Mouse (Mus musculus) hindbrain, embryonic 15.5 days (tissue): Measurements from ENCODE around the gene Ngef. TPM values are rescaled to one million over a fixed set of nuclear protein-coding genes. Genes with fewer than 3 reads are reported as not detected.

Experiments
- ATAC-seq: fragments of 200-750 bp; cut with Nextera tagmentation; 2 replicates; pipeline ENCODE4 v1.8.0; 2017; ENCODE audit warnings: low read depth, moderate number of reproducible peaks, moderate TSS enrichment; ENCODE audit not compliant: low FRiP score
- H3K27ac ChIP-seq: fragments of 300-500 bp; sonication (generic); replicated peaks from 2 replicates; pipeline ENCODE4 v1.5.1; 2015; ENCODE audit warnings: mild to moderate bottlenecking, inconsistent platforms
- H3K27me3 ChIP-seq: fragments of 300-500 bp; sonication (generic); 2 replicates; pipeline ENCODE4 v1.6.1; 2015; ENCODE audit warnings: control low read depth, inconsistent platforms
- H3K36me3 ChIP-seq: fragments of 300-500 bp; sonication (generic); 2 replicates; pipeline ENCODE4 v1.6.1; 2015; ENCODE audit warnings: control low read depth, inconsistent platforms
- H3K4me1 ChIP-seq: fragments of 300-500 bp; sonication (generic); replicated peaks from 2 replicates; pipeline ENCODE4 v1.6.1; 2015; ENCODE audit warnings: control low read depth, inconsistent platforms
- H3K4me2 ChIP-seq: fragments of 300-500 bp; sonication (generic); 2 replicates; pipeline ENCODE4 v1.6.1; 2015; ENCODE audit warnings: moderate library complexity, mild to moderate bottlenecking, inconsistent platforms
- H3K4me3 ChIP-seq: fragments of 300-500 bp; sonication (generic); 2 replicates; pipeline ENCODE4 v1.5.1; 2015; ENCODE audit warnings: mild to moderate bottlenecking, inconsistent platforms
- H3K9ac ChIP-seq: fragments of 300-500 bp; sonication (generic); 2 replicates; pipeline ENCODE4 v1.6.1; 2015; ENCODE audit warnings: inconsistent platforms
- H3K9me3 ChIP-seq: fragments of 300-500 bp; sonication (generic); 2 replicates; pipeline ENCODE4 v1.6.1; 2016; ENCODE audit warnings: control low read depth, inconsistent platforms
- WGBS: fragments of 180-500 bp; shearing (Covaris S2); methylation state at CpG from one replicate; pipeline ENCODE4 v1.1.7; 2015; 5-methylcytosine and 5-hydroxymethylcytosine counted together
- polyA plus RNA-seq: library from polyadenylated mRNA; unstranded; fragments of >200 nt; fragmentation: Nextera tagmentation; extraction: Ambion mirVana; gene quantifications from 2 replicates; pipeline ENCODE4 v1.2.1, GENCODE M21; 2015

Gene Ngef
- polyA plus RNA-seq = 21.9 and 27.7 TPM in 2 replicates

DNA sequence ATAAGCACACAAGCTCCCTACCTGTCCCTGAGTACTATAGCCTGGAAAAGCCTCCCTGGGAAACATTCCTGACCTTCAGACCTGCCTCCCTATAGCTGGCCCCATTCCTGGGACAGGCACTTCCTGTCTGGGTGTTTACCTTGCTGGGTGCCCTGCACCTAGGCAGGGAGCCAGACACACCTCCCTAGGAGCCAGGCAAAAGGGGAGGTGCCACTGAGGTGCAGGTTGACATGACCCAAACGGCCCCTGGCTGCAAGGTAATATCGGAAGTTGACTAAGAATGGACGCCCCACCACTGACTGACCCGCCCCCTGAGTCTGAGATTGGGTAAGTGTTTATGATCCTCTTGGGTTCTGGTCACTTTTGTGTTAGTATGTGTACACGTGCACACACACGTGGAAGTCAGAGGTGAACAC lies at the start of gene Ngef:
Gene Ngef (minus strand): TSS at position 71 of the 416 bp plus-strand sequence.
- Histone ChIP-seq H3K4me3 (no peak within 1 kb of the TSS), H3K36me3 (no peaks in the 10 kb centered on the region), H3K27me3 (no peaks in the 10 kb centered on the region), H3K4me2 (no peak within 1 kb of the TSS), H3K4me1 (peaks cover 18% of the 10 kb centered on the region), H3K27ac (peak within 1 kb of the TSS; percentile 56; the same call in 1 of the 2 replicates), H3K9ac (no peak within 1 kb of the TSS), H3K9me3 (no peaks in the 10 kb centered on the region)
- 75% methylated on average over 6 of the region's 6 CpGs for WGBS
- peak; percentile 39; the same call in 1 of the 2 replicates for ATAC-seq

- H3K4me3 ChIP-seq = no peak overlapping the region
- no peak overlapping the region for H3K27ac ChIP-seq
- no peaks in the 10 kb centered on the region for H3K27me3 ChIP-seq
- no peaks in the 10 kb centered on the region for H3K36me3 ChIP-seq
- H3K9me3 ChIP-seq = no peaks in the 10 kb centered on the region
- ATAC-seq = peak; percentile 81
- H3K4me2 ChIP-seq = no peak overlapping the region
- no peaks in the 10 kb centered on the region for H3K4me1 ChIP-seq
- no peak overlapping the region for H3K9ac ChIP-seq
- WGBS = 55% methylated on average over 3 of the region's 3 CpGs
These were observed 48.2 kb upstream of the Ngef start for GRCm38 (mm10) chr1:87621858-87622279.

DNA sequence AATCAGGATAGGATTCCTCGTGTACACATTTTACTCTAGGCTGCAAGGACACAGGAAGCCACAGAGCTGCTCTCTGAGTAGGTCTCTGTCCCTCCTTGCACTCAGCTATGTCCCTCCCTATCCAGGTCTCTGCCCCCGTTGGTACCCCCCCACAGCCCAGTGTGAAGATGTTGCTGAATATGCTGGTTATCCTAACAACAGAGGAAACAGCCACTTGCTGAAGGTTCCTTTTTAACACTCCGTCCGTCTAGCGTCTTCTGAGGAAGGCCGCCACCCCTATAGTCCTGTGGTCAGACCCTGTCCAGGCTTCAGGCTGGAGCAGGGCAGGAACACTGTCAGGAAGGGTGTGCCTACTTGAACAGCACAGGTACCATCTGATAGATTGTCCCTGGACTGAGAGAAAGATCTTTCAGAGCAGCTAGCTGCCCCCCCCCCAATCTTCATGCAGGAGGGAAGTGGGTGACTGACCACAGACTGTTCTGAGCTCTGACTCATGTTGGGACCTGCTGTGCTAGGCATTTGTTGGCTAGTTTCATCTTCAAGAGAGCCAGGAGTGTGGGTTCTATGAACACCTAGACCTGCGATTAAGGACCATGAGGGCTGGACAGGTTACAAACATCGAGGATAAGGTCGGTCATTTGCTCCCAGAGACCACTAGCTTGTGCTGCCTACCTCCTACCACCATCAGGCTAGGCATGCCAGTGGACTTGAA lies 47.6 kb upstream of the Ngef start:
- no peaks in the 10 kb centered on the region for H3K9me3 ChIP-seq
- H3K4me1 ChIP-seq = no peaks in the 10 kb centered on the region
- WGBS = 88% methylated on average over 9 of the region's 9 CpGs
- no peak overlapping the region for H3K4me3 ChIP-seq
- ATAC-seq = no peak
- H3K27ac ChIP-seq = no peak overlapping the region
- no peaks in the 10 kb centered on the region for H3K36me3 ChIP-seq
- no peaks in the 10 kb centered on the region for H3K27me3 ChIP-seq
- H3K9ac ChIP-seq = no peak overlapping the region
- 0 out of 2 replicates have a peak overlapping the region, but pooled peaks have one; percentile 19 for H3K4me2 ChIP-seq

GRCm38 (mm10) chr1:87620693-87621092 lies 47.0 kb upstream of the Ngef start:
- ATAC-seq = no peak
- Histone ChIP-seq H3K9me3 (no peaks in the 10 kb centered on the region), H3K27ac (no peak overlapping the region), H3K4me2 (peak overlapping the region; percentile 19; the same call in 1 of the 2 replicates), H3K4me1 (no peaks in the 10 kb centered on the region), H3K27me3 (no peaks in the 10 kb centered on the region), H3K4me3 (0 out of 2 replicates have a peak overlapping the region, but pooled peaks have one; percentile 3), H3K9ac (no peak overlapping the region), H3K36me3 (no peaks in the 10 kb centered on the region)
- WGBS = 88% methylated on average over 6 of the region's 6 CpGs

GRCm38 (mm10) chr1:87620211-87620668 lies 46.6 kb upstream of the Ngef start, which contains the start of gene Inpp5d:
Gene Inpp5d, plus strand, starts transcription at chr1:87620312.
- Histone ChIP-seq H3K4me3 (0 out of 2 replicates have a peak within 1 kb of the TSS, but pooled peaks have one; percentile 3), H3K4me2 (peak within 1 kb of the TSS; percentile 19; the same call in 1 of the 2 replicates), H3K27ac (no peak within 1 kb of the TSS), H3K36me3 (no peaks in the 10 kb centered on the region), H3K9ac (no peak within 1 kb of the TSS), H3K27me3 (no peaks in the 10 kb centered on the region), H3K9me3 (no peaks in the 10 kb centered on the region), H3K4me1 (no peaks in the 10 kb centered on the region)
- 81% methylated on average over 12 of the region's 12 CpGs for WGBS
- no peak for ATAC-seq

GRCm38 (mm10) chr1:87614576-87615295 lies 41.1 kb upstream of the Ngef start:
- ATAC-seq = no peak
- WGBS = 90% methylated on average over 2 of the region's 2 CpGs
- no peak overlapping the region for H3K4me2 ChIP-seq

GRCm38 (mm10) chr1:87608416-87609046 lies 34.9 kb upstream of the Ngef start:
- ATAC-seq = no peak
- no peaks in the 10 kb centered on the region for H3K36me3 ChIP-seq
- no peaks in the 10 kb centered on the region for H3K27me3 ChIP-seq
- WGBS = 32% methylated on average over 7 of the region's 7 CpGs
- no peak overlapping the region for H3K4me3 ChIP-seq
- H3K27ac ChIP-seq = no peak overlapping the region
- H3K9me3 ChIP-seq = no peaks in the 10 kb centered on the region
- no peaks in the 10 kb centered on the region for H3K4me1 ChIP-seq
- no peak overlapping the region for H3K9ac ChIP-seq
- H3K4me2 ChIP-seq = no peak overlapping the region

More at GRCm38 (mm10) chr1:87614576-87615295, 41.1 kb upstream of the Ngef start:
- no peaks in the 10 kb centered on the region for H3K4me1 ChIP-seq
- H3K9ac ChIP-seq = no peak overlapping the region
- no peaks in the 10 kb centered on the region for H3K9me3 ChIP-seq
- H3K36me3 ChIP-seq = no peaks in the 10 kb centered on the region
- H3K27me3 ChIP-seq = no peaks in the 10 kb centered on the region
- no peak overlapping the region for H3K4me3 ChIP-seq
- H3K27ac ChIP-seq = no peak overlapping the region

GRCm38 (mm10) chr1:87607385-87608091 lies 33.9 kb upstream of the Ngef start:
- Histone ChIP-seq H3K27me3 (no peaks in the 10 kb centered on the region), H3K4me2 (no peak overlapping the region), H3K4me3 (no peak overlapping the region), H3K9me3 (no peaks in the 10 kb centered on the region), H3K9ac (no peak overlapping the region), H3K36me3 (no peaks in the 10 kb centered on the region), H3K4me1 (no peaks in the 10 kb centered on the region), H3K27ac (0 out of 2 replicates have a peak overlapping the region, but pooled peaks have one; percentile 39)
- peak; percentile 92 for ATAC-seq
- 66% methylated on average over 21 of the region's 21 CpGs for WGBS

DNA sequence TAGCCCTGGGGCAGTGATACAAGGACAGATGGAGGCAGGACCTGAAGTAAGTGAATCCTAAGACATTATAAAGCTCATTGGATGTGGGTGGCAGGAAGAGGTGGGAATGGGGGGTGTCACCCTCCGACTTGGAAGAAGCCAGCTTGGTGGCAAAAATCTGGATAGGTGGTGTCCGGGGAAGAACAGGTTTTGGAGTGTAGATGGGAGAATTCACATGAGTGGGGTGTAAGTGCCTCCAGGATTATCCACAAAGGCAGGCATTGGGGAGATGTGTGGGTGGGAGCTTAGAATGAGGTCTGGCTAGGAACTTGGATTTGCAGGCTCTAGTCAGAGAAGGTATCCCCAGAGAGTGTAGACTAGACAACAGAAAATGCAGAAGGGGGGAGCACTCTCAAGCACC lies 31.6 kb upstream of the Ngef start:
- Histone ChIP-seq H3K27me3 (no peaks in the 10 kb centered on the region), H3K9me3 (no peaks in the 10 kb centered on the region), H3K4me3 (no peak overlapping the region), H3K9ac (no peak overlapping the region), H3K36me3 (no peaks in the 10 kb centered on the region), H3K4me2 (no peak overlapping the region), H3K4me1 (no peaks in the 10 kb centered on the region), H3K27ac (no peak overlapping the region)
- no peak for ATAC-seq
- WGBS = 89% methylated on average over 2 of the region's 2 CpGs

DNA sequence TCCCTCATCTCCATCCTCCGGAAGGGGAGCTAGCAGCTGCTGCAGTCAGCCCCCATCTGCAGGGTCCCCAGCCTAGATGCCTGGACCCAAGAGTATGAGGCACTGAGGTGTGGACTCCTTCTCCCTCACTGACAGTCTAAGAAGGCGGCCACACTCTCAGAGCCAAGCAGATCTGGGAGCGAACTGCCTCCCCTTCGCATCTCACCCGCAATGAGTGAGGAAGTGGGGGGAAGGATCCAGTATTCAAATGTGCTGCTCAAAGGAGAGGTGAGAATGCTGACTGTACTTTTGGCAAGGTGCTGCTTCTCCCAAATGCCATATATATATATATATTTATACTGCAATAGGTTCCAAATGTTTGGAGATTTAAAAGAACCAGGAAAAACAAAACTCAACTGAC lies 29.7 kb upstream of the Ngef start:
- Histone ChIP-seq H3K27me3 (no peaks in the 10 kb centered on the region), H3K4me1 (no peaks in the 10 kb centered on the region), H3K27ac (no peak overlapping the region), H3K4me3 (no peak overlapping the region), H3K9ac (no peak overlapping the region), H3K9me3 (no peaks in the 10 kb centered on the region), H3K36me3 (no peaks in the 10 kb centered on the region), H3K4me2 (no peak overlapping the region)
- WGBS = 88% methylated on average over 5 of the region's 5 CpGs
- ATAC-seq = no peak

DNA sequence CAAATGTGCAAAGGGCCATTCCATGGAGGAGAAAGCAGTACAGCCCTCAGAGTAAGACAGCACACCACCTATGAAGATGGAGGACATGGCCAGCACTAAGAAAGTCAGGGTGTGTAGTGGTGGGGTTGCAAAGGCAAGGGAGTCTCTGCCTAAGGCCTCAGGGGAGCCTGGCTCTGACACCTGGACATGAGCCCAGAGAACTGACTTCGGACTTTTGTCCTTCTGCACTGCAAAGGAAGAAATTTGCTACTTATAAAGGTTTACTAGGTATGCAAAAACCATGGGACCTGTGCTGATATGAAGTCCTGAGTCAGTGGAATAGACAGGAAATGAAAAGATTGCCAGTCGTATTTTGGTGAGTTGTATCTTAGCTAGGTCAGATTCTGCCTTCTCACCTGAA lies 28.1 kb upstream of the Ngef start:
- Histone ChIP-seq H3K4me3 (no peak overlapping the region), H3K27ac (no peak overlapping the region), H3K9ac (no peak overlapping the region), H3K27me3 (no peaks in the 10 kb centered on the region), H3K9me3 (no peaks in the 10 kb centered on the region), H3K4me2 (no peak overlapping the region), H3K4me1 (no peaks in the 10 kb centered on the region), H3K36me3 (no peaks in the 10 kb centered on the region)
- 81% methylated on average over 2 of the region's 2 CpGs for WGBS
- no peak for ATAC-seq
